Mouse (Mus musculus) kidney, adult 9 months (tissue): ENCODE measurements at regions not wholly inside any gene's neighbourhood (a gene's known extent, or its start where the extent isn't known, plus 50 kb on each side); places are given as distances from the start of the nearest gene placed in this dataset.

ENCODE experiments used
- DNase-seq: peaks from one replicate; pipeline ENCODE4 v3.0.0; 2022

DNA sequence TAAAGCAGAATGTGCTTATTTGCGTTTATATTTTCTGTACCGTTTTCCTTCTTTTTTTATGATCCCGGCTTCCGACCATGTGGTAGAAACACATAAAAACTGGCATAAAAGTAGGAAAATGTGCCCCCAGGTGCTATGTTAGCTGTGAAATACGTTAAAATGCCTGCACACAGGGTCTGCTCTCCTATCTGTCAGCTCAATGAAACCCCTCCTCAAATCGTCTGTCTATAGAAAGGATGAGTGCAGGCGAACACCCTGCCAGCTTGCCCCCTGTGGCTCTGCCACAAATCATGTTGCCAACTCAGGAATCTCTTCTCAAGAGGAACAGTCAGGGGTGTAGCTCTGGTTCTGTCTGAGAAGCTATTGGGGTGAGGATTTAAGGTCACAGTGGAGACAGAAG, 78.4 kb upstream of the Gria1 start:
- DNase-seq = no peak

DNA sequence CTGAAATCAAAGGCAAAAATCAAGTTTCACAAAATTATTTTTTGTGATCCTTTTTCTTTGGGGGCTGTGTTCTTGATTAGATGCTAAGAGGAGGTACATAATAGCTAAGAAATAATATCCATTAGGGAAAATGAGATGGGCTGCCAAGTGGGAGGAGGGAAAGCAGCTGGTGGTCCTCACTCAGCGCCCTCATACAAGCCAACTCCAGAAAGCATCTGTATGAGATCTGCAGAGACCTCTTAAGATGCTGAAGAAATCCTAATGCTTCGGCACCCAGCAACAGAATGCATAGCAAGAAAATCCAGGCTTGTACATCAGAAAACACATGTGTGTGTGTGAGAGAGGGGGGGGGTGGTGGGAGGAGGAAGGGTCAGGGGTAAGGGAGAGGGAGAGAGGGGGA, 58.8 kb upstream of the Gria1 start:
- no peak for DNase-seq

DNA sequence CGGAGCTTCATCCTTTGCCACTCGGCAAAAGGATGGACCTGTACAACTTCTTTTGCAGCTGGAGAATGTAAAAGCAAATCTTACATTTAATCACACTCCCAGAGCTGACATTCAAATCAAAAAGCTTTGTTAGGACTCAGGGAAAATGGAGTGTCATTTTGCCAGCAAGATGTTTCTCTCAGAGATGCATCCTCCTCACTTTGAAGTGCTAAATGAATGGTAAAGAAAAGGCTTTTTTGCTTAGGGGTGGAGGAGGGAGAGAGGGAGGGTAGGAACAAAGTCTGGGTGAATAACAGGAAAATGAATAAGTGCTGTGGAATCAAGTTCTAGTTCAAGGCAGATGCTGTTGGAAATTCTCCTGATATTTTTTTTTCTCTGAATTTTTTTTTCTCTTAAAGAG, 53.4 kb upstream of the Gria1 start:
- no peak for DNase-seq
